Mouse (Mus musculus) stomach, postnatal 0 days (tissue): ENCODE data around the gene Pola1.

Source experiments
- CTCF ChIP-seq: IDR thresholded peaks from 2 replicates; pipeline ENCODE4 v1.5.1; 2016; ENCODE audit warnings: antibody characterized with exemption, low read depth, mild to moderate bottlenecking, moderate library complexity
- EP300 ChIP-seq: optimal IDR thresholded peaks from 2 replicates; pipeline ENCODE3; 2016; ENCODE audit warnings: antibody characterized with exemption

- TF ChIP-seq CTCF (no peak), EP300 (no peak)
These were observed 37.7 kb downstream of the Pola1 start for GRCm38 (mm10) chrX:93594283-93594682.
